In genomic region chr1:136212803-136213202, GRCm38 (mm10) we compare ENCODE assay signal across 10 mouse cellular contexts. TPM values are rescaled to one million over a fixed set of nuclear protein-coding genes. Genes with fewer than 3 reads are reported as not detected.
DNase-seq lines count a peak whose midpoint lies in the region; ATAC-seq and TF ChIP-seq lines count a peak whose summit lies in the region.
"Had no signal": no experiment of that assay in that cellular context is flagged by ENCODE, and none has a peak within 500 bp of the region (broad histone marks: within the 10 kb centered on the region; RNA-seq: fewer than 3 reads in every experiment).

Mroh3 (minus strand) TSS chr1:136212828.

- H3K36me3 ChIP-seq in hindbrain, embryonic 13.5 days = peaks cover 12% of the 10 kb centered on the region
- H3K36me3 ChIP-seq: heart, embryonic 15.5 days had no signal

- H3K4me2 ChIP-seq in hindbrain, embryonic 13.5 days = no peak within 1 kb of the TSS
- H3K4me2 ChIP-seq: heart, embryonic 15.5 days; neural tube, embryonic 12.5 days had no signal

- H3K9me3 ChIP-seq in hindbrain, embryonic 13.5 days = no peaks in the 10 kb centered on the region
- H3K9me3 ChIP-seq: heart, embryonic 15.5 days; neural tube, embryonic 12.5 days had no signal

- H3K9ac ChIP-seq in hindbrain, embryonic 13.5 days = no peak within 1 kb of the TSS
- H3K9ac ChIP-seq: heart, embryonic 15.5 days; neural tube, embryonic 12.5 days had no signal

- intact Hi-C loops in gastrocnemius, adult 2 months (cut with DNase I) = loop anchor here (5.0 kb wide), 1 partner anchor 46 kb away; no protein-coding TSS in a partner anchor

- 42% methylated on average over 3 of the region's 3 CpGs for WGBS in hindbrain, embryonic 13.5 days

- peak; percentile 63 for TF ChIP-seq CTCF in gastrocnemius, adult 2 months (IDR thresholded peaks at IDR 0.05)

- no peak within 1 kb of the TSS for H3K4me3 ChIP-seq in gastrocnemius, adult 2 months
- no peak within 1 kb of the TSS for H3K4me3 ChIP-seq in hindbrain, embryonic 13.5 days
- H3K4me3 ChIP-seq: heart, embryonic 15.5 days; neural tube, embryonic 12.5 days had no signal

- H3K27me3 ChIP-seq in hindbrain, embryonic 13.5 days = no peaks in the 10 kb centered on the region
- H3K27me3 ChIP-seq: heart, embryonic 15.5 days; neural tube, embryonic 12.5 days had no signal

- DNase-seq in gastrocnemius, adult 2 months = peak; percentile 22
- no peak for DNase-seq in gastrocnemius, postnatal 10 days
- peak; percentile 52 for DNase-seq in 416B (ENCODE audit: low read depth)
- peak; percentile 30 for DNase-seq in c-Kit-positive CD71-positive TER-119-negative erythroid progenitor cells, embryonic 14.5 days (ENCODE audit: low read depth)
- peak; percentile 64 for DNase-seq in thymus, postnatal 14 days
- no peak for DNase-seq in layer of hippocampus, postnatal 14 days (ENCODE audit: low spot score in 2 of 2)

- ATAC-seq in hindbrain, embryonic 13.5 days (ENCODE audit: low FRiP score) = 0 out of 2 replicates have a peak, but pooled peaks have one; percentile 21
- peak; percentile 78 for ATAC-seq in megakaryocyte, adult 5-6 weeks (ENCODE audit: poor library complexity, severe bottlenecking)

- H3K27ac ChIP-seq in gastrocnemius, adult 2 months = no peak within 1 kb of the TSS
- no peak within 1 kb of the TSS for H3K27ac ChIP-seq in hindbrain, embryonic 13.5 days
- H3K27ac ChIP-seq: heart, embryonic 15.5 days; neural tube, embryonic 12.5 days had no signal

- H3K4me1 ChIP-seq in hindbrain, embryonic 13.5 days (replicated peaks) = no peaks in the 10 kb centered on the region
- H3K4me1 ChIP-seq: heart, embryonic 15.5 days; neural tube, embryonic 12.5 days had no signal

RNA-seq across cellular contexts. Expression of gene Mroh3, which starts in this region (rescaled TPM):
- total RNA-seq in gastrocnemius, adult 2 months (2021) = not detected
- not detected for total RNA-seq in gastrocnemius, postnatal 10 days (2021)
- polyA plus RNA-seq in hindbrain, embryonic 13.5 days (2015; fragmentation: Nextera tagmentation; extraction: Ambion mirVana) = not detected in 2 replicates
- not detected in 2 replicates for total RNA-seq in megakaryocyte, adult 5-6 weeks (2015)
- total RNA-seq in megakaryocyte, adult 5-6 weeks (2017) = not detected in 2 replicates
- 1 to 10 TPM; 3.6 to 5.0 TPM for total RNA-seq in layer of hippocampus, postnatal 14 days (2021)
- polyA plus RNA-seq: heart, embryonic 15.5 days; neural tube, embryonic 12.5 days had no signal

Comparison
In these comparisons a context has a peak if more than half of its experiments do, and no peak if none do; other contexts are left out.
1. RNA of gene Mroh3 (total RNA-seq): 3.6 to 5.0 TPM in layer of hippocampus, postnatal 14 days; not detected in gastrocnemius, postnatal 10 days, not detected in gastrocnemius, adult 2 months and not detected in megakaryocyte, adult 5-6 weeks; every median in the first group is over 4 times any median in the second.
2. Peak in DNase-seq in gastrocnemius, adult 2 months; RNA of the gene not detected or under 1 TPM.
3. Peak in ATAC-seq in hindbrain, embryonic 13.5 days; RNA of the gene not detected or under 1 TPM.
4. Peak in ATAC-seq in megakaryocyte, adult 5-6 weeks; RNA of the gene not detected or under 1 TPM.
5. DNase-seq: peak in 416B (single experiment), c-Kit-positive CD71-positive TER-119-negative erythroid progenitor cells, embryonic 14.5 days (single experiment) and thymus, postnatal 14 days (single experiment); none in gastrocnemius, postnatal 10 days (single experiment) and layer of hippocampus, postnatal 14 days (0 of 2).